Comparison of ENCODE assay signal across 26 mouse cellular contexts in the genomic region with DNA sequence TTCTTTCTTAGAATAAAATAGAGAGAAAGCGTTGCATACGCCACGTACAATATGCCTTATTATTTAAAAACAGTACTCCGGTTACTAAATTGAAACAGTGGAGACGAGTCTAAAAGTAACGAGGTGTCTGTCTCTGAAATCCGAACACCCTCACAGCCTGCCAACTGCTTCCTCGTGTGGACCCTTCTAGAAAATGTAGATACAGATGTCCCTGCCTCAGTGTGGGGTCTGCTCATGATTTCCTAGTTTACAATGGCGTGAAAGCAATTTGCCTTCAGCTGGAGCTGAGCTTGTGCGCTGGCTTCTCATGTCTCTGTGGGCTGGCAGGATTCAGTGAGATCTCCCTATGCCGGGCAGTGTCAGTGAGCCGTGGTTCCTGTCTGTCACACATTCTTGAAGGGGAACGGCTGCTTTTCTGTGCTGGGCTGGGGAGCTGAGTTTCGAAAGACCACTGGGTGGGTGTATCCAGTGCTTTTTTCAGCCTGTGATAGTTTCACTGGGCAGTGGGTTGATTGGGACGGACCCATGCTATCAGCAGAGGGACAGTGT.
DNase-seq lines count a peak whose midpoint lies in the region; ATAC-seq and TF ChIP-seq lines count a peak whose summit lies in the region.
"Had no signal": no experiment of that assay in that cellular context is flagged by ENCODE, and none has a peak within 500 bp of the region (broad histone marks: within the 10 kb centered on the region; RNA-seq: fewer than 3 reads in every experiment).

No protein-coding gene starts in this region.

- H3K36me3 ChIP-seq in kidney, postnatal 0 days (ENCODE audit: insufficient read depth, low read length), result no peaks in the 10 kb centered on the region
- H3K36me3 ChIP-seq: G1E; heart, embryonic 12.5 days; limb, embryonic 12.5 days; liver, embryonic 12.5 days; midbrain, embryonic 15.5 days; neural tube, embryonic 15.5 days had no signal

- no peaks in the 10 kb centered on the region for H3K27me3 ChIP-seq in kidney, postnatal 0 days (ENCODE audit: insufficient read depth, low read length)
- H3K27me3 ChIP-seq: heart, embryonic 12.5 days; liver, embryonic 12.5 days; midbrain, embryonic 15.5 days; neural tube, embryonic 15.5 days had no signal

- 40% methylated on average over 15 of the region's 15 CpGs for WGBS in kidney, postnatal 0 days

- DNase-seq in embryo, embryonic 10.5 days (ENCODE audit: low spot score), result peak; percentile 19
- DNase-seq in embryo, embryonic 11 days, result no peak
- DNase-seq in kidney, postnatal 0 days (ENCODE audit: low spot score), result peak; percentile 53
- DNase-seq in kidney, adult 18-20 months, result no peak
- DNase-seq in right cerebral cortex, postnatal 10 days (ENCODE audit: low spot score in 2 of 2), result peak; percentile 64 to 80
- no peak for DNase-seq in right cerebral cortex, adult 18-20 months
- peak; percentile 18 for DNase-seq in mesoderm, embryonic 11.5 days (ENCODE audit: low read depth, low spot score)
- DNase-seq: adrenal gland, postnatal 10 days; cerebellum, adult 11 months; cerebellum, postnatal 10 days; gastrocnemius, adult 2 months; heart, adult 11 months; heart, postnatal 36 days; right cerebral cortex, postnatal 25 days had no signal

- H3K9ac ChIP-seq in kidney, postnatal 0 days (ENCODE audit: low read depth, low read length), result no peak overlapping the region
- H3K9ac ChIP-seq: heart, embryonic 12.5 days; limb, embryonic 12.5 days; liver, embryonic 12.5 days; midbrain, embryonic 15.5 days; neural tube, embryonic 15.5 days had no signal

- no peak overlapping the region for H3K27ac ChIP-seq in kidney, postnatal 0 days
- H3K27ac ChIP-seq: gastrocnemius, adult 2 months; hindbrain, postnatal 0 days; limb, embryonic 12.5 days; liver, embryonic 12.5 days; midbrain, embryonic 15.5 days; neural tube, embryonic 15.5 days; stomach, postnatal 0 days had no signal

- no peak for TF ChIP-seq CTCF in kidney, postnatal 0 days (IDR thresholded peaks at IDR 0.05; ENCODE audit: low read depth)

- ATAC-seq in kidney, postnatal 0 days (replicated peaks; ENCODE audit: low FRiP score, low read depth), result no peak
- ATAC-seq in cerebellum, adult (ENCODE audit: insufficient number of reproducible peaks, low FRiP score, low TSS enrichment), result no peak
- ATAC-seq: activated CD4-positive, CD25-positive, alpha-beta regulatory T cell, adult 4 months; forebrain, embryonic 16.5 days; hindbrain, postnatal 0 days; intestine, postnatal 0 days; liver, embryonic 12.5 days; midbrain, embryonic 15.5 days had no signal

- H3K4me3 ChIP-seq in kidney, postnatal 0 days (replicated peaks; ENCODE audit: low read depth, low read length), result no peak overlapping the region
- H3K4me3 ChIP-seq: gastrocnemius, adult 2 months; heart, embryonic 12.5 days; limb, embryonic 12.5 days; liver, embryonic 12.5 days; midbrain, embryonic 15.5 days; neural tube, embryonic 15.5 days had no signal

- no peak overlapping the region; the same call in 1 of the 2 replicates for H3K4me2 ChIP-seq in kidney, postnatal 0 days (ENCODE audit: low read length)
- H3K4me2 ChIP-seq: heart, embryonic 12.5 days; limb, embryonic 12.5 days; liver, embryonic 12.5 days; midbrain, embryonic 15.5 days; neural tube, embryonic 15.5 days had no signal

- no peaks in the 10 kb centered on the region for H3K4me1 ChIP-seq in kidney, postnatal 0 days (replicated peaks; ENCODE audit: insufficient read depth, low read length)
- H3K4me1 ChIP-seq: limb, embryonic 12.5 days; liver, embryonic 12.5 days; neural tube, embryonic 15.5 days had no signal

- no peaks in the 10 kb centered on the region for H3K9me3 ChIP-seq in kidney, postnatal 0 days (replicated peaks; ENCODE audit: low read length)
- H3K9me3 ChIP-seq: heart, embryonic 12.5 days; limb, embryonic 12.5 days; liver, embryonic 12.5 days; midbrain, embryonic 15.5 days; neural tube, embryonic 15.5 days had no signal

Comparison
In these comparisons a context has a peak if more than half of its experiments do, and no peak if none do; other contexts are left out.
1. DNase-seq: peak in embryo, embryonic 10.5 days (single experiment), kidney, postnatal 0 days (single experiment), right cerebral cortex, postnatal 10 days (2 of 2) and mesoderm, embryonic 11.5 days (single experiment); none in embryo, embryonic 11 days (single experiment), kidney, adult 18-20 months (single experiment) and right cerebral cortex, adult 18-20 months (single experiment).